Mouse (Mus musculus): ENCODE results near the gene Eda.
A peak's percentile ranks its signal among the peaks of the same experiment; 100 is the strongest.

Gene Eda

GRCm38 (mm10) chrX:99975250-99975984 lies at the start of gene Eda:
Gene Eda (plus strand): TSS chrX:99975606.
- DNase-seq: peak; percentile 99

GRCm38 (mm10) chrX:99961002-99961401 lies 14.4 kb upstream of the Eda start:
- no peak for DNase-seq

DNA sequence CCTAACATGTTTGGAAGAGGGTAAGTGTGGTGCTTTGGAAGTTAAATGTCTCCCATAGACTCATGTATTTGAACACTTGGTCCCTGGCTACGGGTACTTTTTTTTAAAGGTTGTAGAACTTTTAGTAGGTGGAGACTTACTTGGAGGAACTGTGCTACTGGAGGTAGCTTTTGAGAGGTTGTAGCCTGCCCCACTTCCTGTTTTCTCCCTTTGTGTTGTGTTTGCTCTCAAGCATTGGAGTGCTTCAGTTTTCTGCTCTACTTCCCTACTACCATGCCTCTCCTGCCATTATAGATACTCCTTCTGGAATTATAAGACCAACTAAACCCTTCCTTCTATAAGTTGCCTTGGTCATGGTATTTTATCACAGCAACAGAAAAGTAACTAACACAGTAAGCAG lies 5.3 kb upstream of the Eda start:
- no peak for DNase-seq

- peak; percentile 93 for DNase-seq
These were observed 1.0 kb upstream of the Eda start for GRCm38 (mm10) chrX:99974381-99974780.

DNA sequence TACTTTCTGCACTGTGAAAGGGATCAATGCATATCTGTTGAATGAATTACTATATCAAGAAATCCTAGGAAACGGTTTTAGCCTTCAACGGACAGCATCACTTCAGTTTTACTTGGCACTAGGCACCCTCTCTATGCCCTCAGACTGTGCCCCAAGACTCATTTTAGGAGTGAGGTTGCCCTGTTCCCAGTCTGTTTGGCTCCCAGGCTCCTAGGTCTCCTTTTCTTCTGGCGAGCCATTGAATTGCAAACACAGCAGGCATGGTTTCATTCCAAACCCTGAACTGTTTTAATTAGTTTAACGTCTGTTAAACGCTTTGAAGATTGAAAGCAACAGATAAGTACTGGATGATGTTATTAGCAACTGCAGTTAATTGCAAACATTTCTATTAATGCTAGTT lies 603 bp upstream of the Eda start:
- peak; percentile 71 for DNase-seq

DNA sequence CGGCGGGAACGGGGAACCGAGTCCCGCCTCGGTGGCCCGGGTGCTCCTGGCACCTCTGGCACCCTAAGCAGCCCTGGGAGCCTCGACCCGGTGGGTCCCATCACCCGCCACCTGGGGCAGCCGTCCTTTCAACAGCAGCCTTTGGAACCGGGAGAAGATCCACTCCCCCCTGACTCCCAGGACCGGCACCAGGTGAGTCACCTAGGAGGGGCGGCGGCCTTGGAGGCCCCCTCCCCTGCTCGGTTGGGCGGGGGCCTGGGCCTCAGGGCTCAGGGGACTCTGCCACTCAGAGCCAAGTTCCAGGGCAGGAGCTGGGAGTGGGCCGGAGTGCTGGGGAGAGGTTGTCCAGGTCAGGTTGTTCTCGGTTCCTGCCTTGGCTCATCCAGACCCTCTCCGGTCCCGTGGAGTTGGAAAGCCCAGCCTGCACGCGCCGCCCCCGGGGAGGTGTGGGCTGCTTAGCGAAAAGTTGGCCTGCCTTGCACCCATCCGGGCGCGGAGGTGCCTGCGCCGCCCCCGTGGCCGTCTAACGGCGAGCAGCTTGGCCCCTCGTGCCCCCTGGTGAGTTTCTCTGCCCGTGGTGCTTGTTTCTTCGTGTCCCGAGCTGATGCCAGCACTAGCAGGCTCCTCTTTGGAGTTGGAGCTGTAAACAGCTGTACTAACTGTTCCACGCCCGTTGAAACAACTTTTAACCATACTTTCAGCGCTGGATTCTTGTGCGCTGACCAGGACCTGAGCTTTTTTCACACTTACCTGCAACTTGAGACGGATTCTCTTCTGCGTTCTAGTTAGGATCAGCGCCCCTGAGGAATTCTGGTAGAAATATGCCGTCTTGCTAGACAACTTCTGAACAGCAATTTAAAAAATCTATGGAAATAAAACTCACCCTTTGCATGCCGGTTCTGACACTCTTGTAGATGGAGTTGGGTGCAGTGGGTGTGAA lies 849 bp downstream of the Eda start:
- peak; percentile 90 for DNase-seq

DNA sequence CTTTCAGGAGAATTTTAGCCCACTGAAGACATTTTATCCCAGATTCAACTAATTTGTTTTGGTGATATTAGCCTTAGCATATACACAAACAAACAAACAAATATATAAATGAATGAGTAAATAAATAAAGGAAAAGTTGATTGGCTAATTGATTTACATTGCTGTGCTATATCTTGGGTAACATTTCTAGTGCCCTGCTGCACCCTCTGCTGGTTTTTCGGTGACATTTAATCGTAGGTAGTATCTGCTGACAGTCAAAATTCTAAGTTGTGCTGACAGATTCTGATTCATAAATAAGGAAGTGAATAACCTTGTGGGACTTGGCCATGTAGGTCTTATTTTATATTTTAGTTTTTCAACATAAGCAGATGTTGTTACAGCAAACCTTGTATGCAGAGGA lies 2.9 kb downstream of the Eda start:
- DNase-seq: no peak

DNA sequence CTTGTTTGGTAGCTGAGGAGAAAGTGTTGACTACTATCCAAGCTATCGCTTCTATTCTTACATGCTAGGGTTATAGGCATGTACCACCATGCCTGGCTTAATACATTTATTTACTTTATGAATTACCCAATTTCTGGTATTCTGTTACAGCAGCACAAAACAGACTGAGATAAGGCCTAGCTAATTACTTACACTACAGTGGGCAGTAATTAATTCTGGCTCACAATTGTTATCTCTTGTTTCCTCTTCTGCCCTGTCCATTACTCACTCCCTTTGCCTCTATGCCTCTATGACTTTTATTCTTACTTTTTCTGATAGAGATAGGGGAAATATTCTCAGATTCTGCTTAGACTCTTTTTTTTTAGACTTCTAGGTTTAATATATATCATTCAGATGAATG lies 18.0 kb downstream of the Eda start:
- no peak for DNase-seq

DNA sequence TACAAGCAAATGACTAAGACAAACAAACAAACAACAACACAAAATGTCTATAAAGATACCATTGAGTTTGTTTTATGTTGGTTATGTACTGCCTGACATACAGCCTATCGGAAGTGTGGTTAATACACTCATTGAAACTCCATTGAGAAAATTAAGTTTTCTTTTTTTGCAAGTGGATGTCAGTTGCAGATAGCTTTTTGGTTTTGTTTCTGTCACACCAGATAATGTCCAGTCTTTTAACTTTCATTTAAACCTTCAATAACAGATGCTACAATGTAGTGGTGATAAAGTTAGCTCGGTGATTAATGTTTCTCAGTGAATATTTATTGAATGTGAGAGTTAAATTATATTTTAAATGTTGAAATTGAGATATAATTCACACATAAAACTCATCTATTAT lies 23.9 kb downstream of the Eda start:
- no peak for DNase-seq

GRCm38 (mm10) chrX:100118362-100118761 lies 143.0 kb downstream of the Eda start:
- no peak for DNase-seq

- no peak for DNase-seq
These were observed 219.9 kb downstream of the Eda start for GRCm38 (mm10) chrX:100195286-100195685.

- DNase-seq: no peak
These were observed 338.2 kb downstream of the Eda start for GRCm38 (mm10) chrX:100313652-100314051.

DNA sequence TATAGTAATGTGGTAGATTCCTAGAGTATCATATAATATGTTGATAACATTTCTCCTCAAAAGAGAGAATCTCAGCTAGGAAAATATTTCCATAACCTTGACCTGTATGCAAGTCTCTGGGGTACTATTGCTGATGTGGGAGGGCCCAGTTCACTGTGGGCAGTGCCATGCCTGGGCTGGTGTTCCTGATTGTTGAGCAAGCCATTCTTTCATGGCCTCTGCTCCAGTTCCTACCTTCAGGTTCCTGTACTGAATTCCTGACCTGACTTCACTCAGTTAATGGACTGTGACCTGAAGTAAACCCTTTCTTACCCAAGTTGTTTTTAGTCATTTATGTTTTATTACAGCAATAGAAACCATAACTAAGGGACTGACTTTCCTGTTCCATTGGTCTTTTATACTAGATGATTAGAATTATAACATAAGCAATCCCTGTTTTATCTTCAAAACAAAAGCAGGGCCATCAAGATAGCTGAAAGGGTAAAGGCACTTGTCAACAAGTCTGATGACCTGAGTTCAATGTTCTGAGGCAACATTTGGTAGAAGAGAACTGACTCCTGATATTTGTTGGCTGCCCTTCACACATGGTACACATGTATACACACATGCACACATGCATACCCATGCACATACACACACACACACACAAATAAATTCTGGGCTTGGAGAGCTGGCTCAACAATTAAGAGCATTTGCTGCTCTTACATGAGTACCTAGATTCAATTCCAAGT lies 338.9 kb downstream of the Eda start:
- no peak for DNase-seq

GRCm38 (mm10) chrX:100340687-100341086 lies 365.3 kb downstream of the Eda start:
- DNase-seq: no peak

GRCm38 (mm10) chrX:100344433-100344832 lies 369.0 kb downstream of the Eda start:
- no peak for DNase-seq

GRCm38 (mm10) chrX:100356974-100357373 lies 381.6 kb downstream of the Eda start:
- no peak for DNase-seq

- no peak for DNase-seq
These were observed 414.5 kb downstream of the Eda start for GRCm38 (mm10) chrX:100389887-100390286.

- DNase-seq: no peak
These were observed 416.9 kb downstream of the Eda start for GRCm38 (mm10) chrX:100392304-100392703.

DNA sequence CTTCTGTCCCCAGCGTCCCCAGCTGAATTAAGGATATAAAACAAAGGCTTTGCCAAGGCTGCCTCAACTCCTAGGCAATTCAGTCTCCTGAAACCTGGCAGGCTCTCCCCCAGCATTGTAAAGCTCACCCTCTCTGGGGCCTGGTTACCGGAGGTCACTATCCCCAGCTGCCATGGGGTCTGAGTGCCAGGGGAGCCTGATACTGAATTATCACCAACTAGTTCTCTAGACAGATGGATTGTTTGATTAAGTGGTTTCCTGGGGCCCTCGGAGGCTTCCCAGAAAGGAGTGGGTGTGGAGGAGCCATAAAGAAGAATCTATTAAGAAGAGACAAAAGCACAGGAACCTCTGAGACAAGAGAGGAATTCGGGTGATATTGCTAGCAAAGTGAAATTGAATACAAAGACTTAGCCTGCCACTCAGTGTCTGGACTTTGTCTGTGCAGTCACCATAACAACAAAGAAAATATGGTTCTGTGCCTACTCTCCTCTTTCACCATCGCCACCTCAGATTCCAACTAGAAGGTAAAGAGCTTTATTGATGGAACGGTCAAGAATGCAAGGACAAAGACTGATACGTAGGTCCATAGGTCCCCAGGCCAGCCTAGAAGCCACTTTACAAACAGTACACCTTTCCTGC lies 418.9 kb downstream of the Eda start:
- DNase-seq: no peak

GRCm38 (mm10) chrX:100395026-100395425 lies 419.6 kb downstream of the Eda start:
- DNase-seq: no peak

DNA sequence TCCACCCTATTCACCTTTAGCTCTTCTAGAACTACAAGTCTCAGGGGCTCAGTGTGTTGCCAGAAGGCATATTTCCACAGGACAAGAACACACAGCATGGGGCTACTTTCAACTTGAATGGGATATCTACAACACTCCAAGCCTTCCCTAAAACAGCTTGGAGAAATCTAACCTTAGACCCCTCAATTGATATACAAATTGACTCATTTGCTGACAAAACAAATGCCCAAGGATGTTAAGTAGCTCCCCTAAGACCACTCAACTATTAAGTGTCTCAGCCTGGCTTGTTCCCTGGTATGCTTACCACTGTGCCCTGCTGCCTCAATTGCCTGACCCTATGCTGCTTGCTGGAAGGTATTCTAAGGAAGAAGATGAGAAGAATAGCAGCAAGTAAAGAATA lies 425.5 kb downstream of the Eda start:
- DNase-seq: no peak

DNA sequence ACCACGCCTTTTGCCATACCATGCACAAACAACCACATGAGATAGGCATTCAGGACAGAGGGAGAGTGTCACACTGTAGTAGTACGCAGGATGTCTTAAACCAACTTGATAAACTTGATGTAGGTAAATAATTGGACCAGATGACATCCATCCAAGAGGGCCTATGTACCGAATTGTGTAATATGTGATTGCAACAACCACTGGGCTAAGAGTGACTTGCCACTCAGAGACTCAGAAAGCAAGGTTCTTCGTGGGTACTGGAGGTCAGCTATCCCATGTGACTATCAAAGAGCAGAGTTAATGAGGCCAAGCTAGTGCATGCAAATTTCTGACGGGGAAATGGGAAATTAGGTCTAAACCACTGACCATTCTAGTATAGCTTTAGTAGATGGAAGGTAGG lies 426.3 kb downstream of the Eda start:
- DNase-seq: no peak

GRCm38 (mm10) chrX:100409245-100409644 lies 433.8 kb downstream of the Eda start:
- no peak for DNase-seq

All from heart, adult 11 months (tissue).